Mouse (Mus musculus) left cerebral cortex, postnatal 10 days (tissue): Measurements from ENCODE around the gene Klb. TPM values are rescaled to one million over a fixed set of nuclear protein-coding genes. Genes with fewer than 3 reads are reported as not detected.

Experiments
- DNase-seq, 2 experiments: peaks; one replicate each; pipeline ENCODE4 v3.0.0; 2021 to 2022; ENCODE audit warnings: low spot score in 2 of 2, mixed read lengths in 1 of 2; ENCODE audit errors: extremely low spot score in 1 of 2
- intact Hi-C: fragments of 180-260 bp; cut with DNase I; formaldehyde crosslinking; loops from one replicate; pipeline ENCODE4 v1.15.1; 2025
- total RNA-seq, 2 experiments: library from RNA; stranded (reverse); gene quantifications; 2 replicates each; pipeline ENCODE4 v1.2.3; 2021

Klb gene
- total RNA-seq, 2 experiments from 2014 or later = 0.36 to 0.39 TPM

- intact Hi-C loops = no loop called here
- DNase-seq = no peak
These were observed 8.7 kb downstream of the Klb start for GRCm38 (mm10) chr5:65356851-65357250.

- no peak for DNase-seq
- intact Hi-C loops = no loop called here
These were observed 9.7 kb downstream of the Klb start for GRCm38 (mm10) chr5:65357771-65358170.

- DNase-seq = no peak
- intact Hi-C loops = no loop called here
These were observed 19.7 kb downstream of the Klb start for GRCm38 (mm10) chr5:65367837-65368236.

GRCm38 (mm10) chr5:65371551-65371950, 23.4 kb downstream of the Klb start:
- no peak for DNase-seq
- intact Hi-C loops = no loop called here

GRCm38 (mm10) chr5:65374746-65375145, 26.6 kb downstream of the Klb start:
- DNase-seq = no peak
- intact Hi-C loops = no loop called here

- no peak for DNase-seq
- intact Hi-C loops = no loop called here
These were observed 37.6 kb downstream of the Klb start for GRCm38 (mm10) chr5:65385704-65386103.

GRCm38 (mm10) chr5:65387008-65387867, 39.1 kb downstream of the Klb start:
- intact Hi-C loops = no loop called here
- no peak for DNase-seq

- intact Hi-C loops = loop anchor here (2.0 to 10.0 kb wide), 2 partner anchors 56 to 386 kb away; partner anchors contain the start of gene Rfc1
- peak; percentile 99 for DNase-seq
These were observed 42.8 kb downstream of the Klb start, which contains the start of the genes Rpl9 and Lias for GRCm38 (mm10) chr5:65390648-65391644. Rpl9 (minus strand) TSS chr5:65391444. Lias (plus strand) TSS chr5:65391497.

- no peak for DNase-seq
- intact Hi-C loops = loop anchor here (2.0 to 10.0 kb wide), 2 partner anchors 57 to 387 kb away; partner anchors contain the start of gene Rfc1
These were observed 43.6 kb downstream of the Klb start for GRCm38 (mm10) chr5:65391753-65392152.

- no peak for DNase-seq
- intact Hi-C loops = loop anchor here (10.0 kb wide), 1 partner anchor 390 kb away; no protein-coding TSS in a partner anchor
These were observed 46.3 kb downstream of the Klb start for GRCm38 (mm10) chr5:65394425-65394824.

GRCm38 (mm10) chr5:65401251-65401994, 53.3 kb downstream of the Klb start:
- intact Hi-C loops = loop anchor here (10.0 kb wide), 1 partner anchor 293 kb away; the partner anchor contains the start of gene Pds5a
- peak; percentile 79 to 82 for DNase-seq

- DNase-seq = no peak
- intact Hi-C loops = loop anchor here (10.0 kb wide), 1 partner anchor 287 kb away; the partner anchor contains the start of gene Pds5a
These were observed 59.9 kb downstream of the Klb start for GRCm38 (mm10) chr5:65407989-65408388.

GRCm38 (mm10) chr5:65415653-65416458, 67.7 kb downstream of the Klb start:
- no peak for DNase-seq
- intact Hi-C loops = no loop called here

- intact Hi-C loops = no loop called here
- DNase-seq = no peak
These were observed 71.0 kb downstream of the Klb start for GRCm38 (mm10) chr5:65419136-65419535.

GRCm38 (mm10) chr5:65420822-65421221, 72.7 kb downstream of the Klb start:
- DNase-seq = no peak
- intact Hi-C loops = no loop called here

GRCm38 (mm10) chr5:65422803-65423202, 74.7 kb downstream of the Klb start:
- intact Hi-C loops = no loop called here
- DNase-seq = no peak

- DNase-seq = no peak
- intact Hi-C loops = no loop called here
These were observed 76.1 kb downstream of the Klb start for GRCm38 (mm10) chr5:65424215-65424614.

- intact Hi-C loops = no loop called here
- DNase-seq = no peak
These were observed 77.1 kb downstream of the Klb start for GRCm38 (mm10) chr5:65425251-65425650.
